Mouse (Mus musculus): ENCODE measurements around the gene Scgb1b19. TPM values are rescaled to one million over a fixed set of nuclear protein-coding genes. Genes with fewer than 3 reads are reported as not detected.
"Not testable (repeated sequence)": the region's sequence is repeated elsewhere in the genome, so short reads cannot be mapped to it uniquely, and the experiment has no call there.

The Scgb1b19 gene
- not detected in 2 replicates for polyA plus RNA-seq (2015; fragmentation: Nextera tagmentation; extraction: Ambion mirVana)

DNA sequence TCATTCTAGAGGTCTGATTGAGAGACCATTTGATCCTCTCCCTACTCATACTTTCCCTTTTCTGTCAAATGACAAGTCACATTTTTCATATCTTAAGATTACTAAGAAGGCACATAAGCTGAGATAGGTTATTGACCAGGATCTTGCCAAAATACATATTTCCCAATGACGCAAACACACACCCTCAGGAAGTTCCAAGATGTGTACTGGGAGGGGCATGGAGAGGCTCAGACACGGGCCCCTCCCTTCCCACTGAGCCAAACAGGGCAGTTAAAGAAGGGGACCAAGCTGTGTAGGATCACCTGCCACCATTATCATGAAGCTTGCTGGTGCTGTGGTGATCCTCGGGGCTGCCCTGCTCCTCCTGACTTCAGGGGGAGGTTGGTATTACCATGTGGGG, at the start of gene Scgb1b19:
Scgb1b19 (plus strand) TSS at position 301 of the 400 bp plus-strand sequence.
- not testable (repeated sequence) for H3K27ac ChIP-seq (ENCODE audit: low read length); H3K4me3 ChIP-seq (ENCODE audit: low read length); H3K9me3 ChIP-seq (ENCODE audit: control insufficient read depth, low read length); H3K9ac ChIP-seq (ENCODE audit: low read depth, low read length); H3K4me1 ChIP-seq (ENCODE audit: control insufficient read depth, insufficient read depth, low read length); H3K27me3 ChIP-seq (replicated peaks; ENCODE audit: control insufficient read depth, insufficient read depth, low read length); ATAC-seq; H3K36me3 ChIP-seq (ENCODE audit: control insufficient read depth, insufficient read depth, low read length); H3K4me2 ChIP-seq (ENCODE audit: low read depth, low read length)
- 81% methylated on average over 2 of the region's 3 CpGs for WGBS

DNA sequence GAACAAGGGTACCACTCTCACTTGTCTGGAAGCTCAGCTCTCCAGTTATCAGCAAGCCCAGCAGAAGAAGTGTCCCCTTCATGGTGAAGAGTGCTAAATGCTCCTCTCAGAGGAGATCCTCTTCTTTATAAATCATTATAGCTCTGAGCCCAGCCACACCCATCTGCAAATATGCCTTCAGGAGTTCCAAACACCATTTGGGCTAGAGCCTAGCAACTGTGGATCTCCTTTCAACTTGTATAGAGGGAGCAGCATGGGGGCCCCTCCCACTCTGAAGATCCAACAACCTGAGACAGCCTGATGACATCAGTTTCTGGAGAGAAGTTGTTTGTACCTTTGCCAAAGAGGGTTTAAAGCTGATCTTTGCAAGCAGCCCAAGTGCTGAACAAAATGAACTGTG, 6.9 kb upstream of the Scgb1b19 start, which contains the start of gene Scgb2b19:
Scgb2b19 (minus strand) TSS at position 101 of the 400 bp plus-strand sequence.
- not testable (repeated sequence) for H3K4me1 ChIP-seq (ENCODE audit: control insufficient read depth, insufficient read depth, low read length); H3K36me3 ChIP-seq (ENCODE audit: control insufficient read depth, insufficient read depth, low read length); ATAC-seq; H3K4me2 ChIP-seq (ENCODE audit: low read depth, low read length); H3K27me3 ChIP-seq (replicated peaks; ENCODE audit: control insufficient read depth, insufficient read depth, low read length); H3K4me3 ChIP-seq (ENCODE audit: low read length); H3K9me3 ChIP-seq (ENCODE audit: control insufficient read depth, low read length); H3K9ac ChIP-seq (ENCODE audit: low read depth, low read length); H3K27ac ChIP-seq (ENCODE audit: low read length)

Other genes with a start within 250 kb of the Scgb1b19 start
- gene Scgb2b17, start 230.7 kb upstream of the Scgb1b19 start, polyA plus RNA-seq (2015; fragmentation: Nextera tagmentation; extraction: Ambion mirVana) = not detected in 2 replicates
- not detected in 2 replicates for gene Scgb1b17, start 223.8 kb upstream of the Scgb1b19 start, polyA plus RNA-seq (2015; fragmentation: Nextera tagmentation; extraction: Ambion mirVana)
- gene Scgb2b18, start 113.4 kb upstream of the Scgb1b19 start, polyA plus RNA-seq (2015; fragmentation: Nextera tagmentation; extraction: Ambion mirVana) = not detected in 2 replicates
- not detected in 2 replicates for gene Scgb1b18, start 101.7 kb upstream of the Scgb1b19 start, polyA plus RNA-seq (2015; fragmentation: Nextera tagmentation; extraction: Ambion mirVana)
- gene Scgb2b19, start 7.0 kb upstream of the Scgb1b19 start, polyA plus RNA-seq (2015; fragmentation: Nextera tagmentation; extraction: Ambion mirVana) = not detected in 2 replicates
- not detected in 2 replicates for gene Scgb2b20, start 79.0 kb downstream of the Scgb1b19 start, polyA plus RNA-seq (2015; fragmentation: Nextera tagmentation; extraction: Ambion mirVana)
- gene Scgb1b20, start 85.9 kb downstream of the Scgb1b19 start, polyA plus RNA-seq (2015; fragmentation: Nextera tagmentation; extraction: Ambion mirVana) = not detected in 2 replicates
- not detected in 2 replicates for gene Scgb2b21, start 233.2 kb downstream of the Scgb1b19 start, polyA plus RNA-seq (2015; fragmentation: Nextera tagmentation; extraction: Ambion mirVana)

Measured in intestine, embryonic 16.5 days (tissue).